Mouse (Mus musculus): ENCODE results near the gene Prrg4. TPM values are rescaled to one million over a fixed set of nuclear protein-coding genes. Genes with fewer than 3 reads are reported as not detected.

The Prrg4 gene
- under 1 TPM in 1 of 2 experiments, not detected in 1; 0.33 TPM for total RNA-seq (2023)

GRCm38 (mm10) chr2:104849276-104849990 lies at the start of gene Prrg4:
TSS of gene Prrg4 (minus strand) at chr2:104849876.

DNA sequence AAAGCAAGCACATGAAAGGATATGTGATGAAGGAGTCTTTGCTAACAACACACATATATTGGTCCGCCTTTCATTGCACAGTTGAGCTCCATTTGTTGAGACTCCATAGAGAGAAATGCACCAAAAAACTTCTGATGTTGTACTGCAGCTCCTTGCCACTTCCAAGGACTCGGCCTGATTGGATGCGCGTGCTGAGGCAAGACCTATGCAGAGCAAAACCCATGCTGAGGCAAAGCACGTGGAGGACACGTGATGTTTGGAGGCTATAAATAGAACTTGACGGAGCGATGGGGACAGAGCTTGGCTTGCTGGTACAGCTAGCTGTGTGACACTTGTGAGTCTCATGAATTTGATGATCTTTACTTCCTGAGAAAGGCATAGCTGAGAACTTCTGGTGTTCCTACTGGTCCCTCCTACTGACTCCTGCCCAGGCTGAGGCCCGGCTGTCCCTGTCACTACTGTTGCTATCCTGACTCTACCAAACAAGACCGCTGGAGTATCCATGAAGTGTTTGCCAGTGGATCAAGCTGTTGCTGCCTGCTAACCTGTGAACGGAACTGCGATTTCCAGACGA lies 17.7 kb upstream of the Prrg4 start, which contains the start of gene Ccdc73:
Ccdc73 (plus strand) TSS at position 524 of the 574 bp plus-strand sequence.

GRCm38 (mm10) chr2:104816371-104816827 lies 33.3 kb downstream of the Prrg4 start, which contains the start of gene Qser1:
TSS of gene Qser1 (minus strand) at chr2:104816760.

Other genes starting within 250 kb of the Prrg4 start
- 1 to 10 TPM; 2.6 to 7.5 TPM for gene Tcp11l1, start 137.7 kb downstream of the Prrg4 start, total RNA-seq (2023)
- not detected for gene Pin1rt1, start 133.5 kb downstream of the Prrg4 start, total RNA-seq (2023)
- 1 to 10 TPM; 4.8 to 7.3 TPM for gene Depdc7, start 107.0 kb downstream of the Prrg4 start, total RNA-seq (2023)
- 1 to 10 TPM; 6.7 to 8.1 TPM for gene Qser1, start 33.1 kb downstream of the Prrg4 start, total RNA-seq (2023)
- 1 to 10 TPM in 1 of 2 experiments, not detected in 1; 1.4 TPM for gene Ccdc73, start 17.9 kb upstream of the Prrg4 start, total RNA-seq (2023)
- gene Eif3m, start 167.2 kb upstream of the Prrg4 start, total RNA-seq (2023): 10 to 100 TPM; 68.7 to 71.6 TPM
- gene Gm11060, start 242.1 kb upstream of the Prrg4 start, total RNA-seq (2023): not detected

Data from neutrophil, adult 83 days (primary cell).